Mouse (Mus musculus) spleen, postnatal 4 days (tissue): ENCODE results near the gene Nsl1.

ENCODE experiments used
- DNase-seq, 2 experiments: peaks; one replicate each; pipeline ENCODE4 v3.0.0; 2022; ENCODE audit warnings: low spot score in 2 of 2

The Nsl1 gene

GRCm38 (mm10) chr1:191054870-191055532, 7.8 kb upstream of the Nsl1 start:
- peak in 1 of 2 experiments; percentile 61 for DNase-seq

- DNase-seq: no peak
Measured at GRCm38 (mm10) chr1:191055533-191055873, 7.3 kb upstream of the Nsl1 start.

- no peak for DNase-seq
Measured at GRCm38 (mm10) chr1:191057461-191057860, 5.4 kb upstream of the Nsl1 start.

- no peak for DNase-seq
Measured at GRCm38 (mm10) chr1:191062241-191062780, 501 bp upstream of the Nsl1 start.

- peak in 1 of 2 experiments; percentile 53 for DNase-seq
Measured at GRCm38 (mm10) chr1:191063700-191064099, 888 bp downstream of the Nsl1 start.

GRCm38 (mm10) chr1:191064535-191064934, 1.7 kb downstream of the Nsl1 start:
- no peak for DNase-seq

GRCm38 (mm10) chr1:191065188-191065587, 2.4 kb downstream of the Nsl1 start:
- no peak for DNase-seq

- DNase-seq: no peak
Measured at GRCm38 (mm10) chr1:191068377-191068776, 5.6 kb downstream of the Nsl1 start.

- no peak for DNase-seq
Measured at GRCm38 (mm10) chr1:191070259-191070658, 7.4 kb downstream of the Nsl1 start.

GRCm38 (mm10) chr1:191071613-191072012, 8.8 kb downstream of the Nsl1 start:
- no peak for DNase-seq

- DNase-seq: no peak
Measured at GRCm38 (mm10) chr1:191072329-191072913, 9.6 kb downstream of the Nsl1 start.

GRCm38 (mm10) chr1:191073001-191073400, 10.2 kb downstream of the Nsl1 start:
- DNase-seq: peak in 1 of 2 experiments; percentile 46

- DNase-seq: no peak
Measured at GRCm38 (mm10) chr1:191073486-191073885, 10.7 kb downstream of the Nsl1 start.

- DNase-seq: no peak
Measured at GRCm38 (mm10) chr1:191075199-191075883, 12.5 kb downstream of the Nsl1 start.

GRCm38 (mm10) chr1:191083230-191083629, 20.4 kb downstream of the Nsl1 start:
- no peak for DNase-seq

- DNase-seq: peak; percentile 58 to 85
Measured at GRCm38 (mm10) chr1:191084951-191085559, 22.2 kb downstream of the Nsl1 start.

GRCm38 (mm10) chr1:191085597-191085996, 22.8 kb downstream of the Nsl1 start:
- no peak for DNase-seq

GRCm38 (mm10) chr1:191086304-191086878, 23.6 kb downstream of the Nsl1 start:
- no peak for DNase-seq

- no peak for DNase-seq
Measured at GRCm38 (mm10) chr1:191086960-191087359, 24.1 kb downstream of the Nsl1 start.

GRCm38 (mm10) chr1:191087955-191088354, 25.1 kb downstream of the Nsl1 start:
- no peak for DNase-seq

GRCm38 (mm10) chr1:191089355-191089754, 26.5 kb downstream of the Nsl1 start:
- DNase-seq: no peak

GRCm38 (mm10) chr1:191092050-191092449, 29.2 kb downstream of the Nsl1 start:
- no peak for DNase-seq
